Mouse (Mus musculus) embryo, embryonic 11.5 days (tissue): ENCODE data around the gene Rimkla.

ENCODE experiments used
- DNase-seq: peaks from one replicate; pipeline ENCODE4 v3.0.0-alpha.2; 2012; ENCODE audit warnings: low read depth, low spot score

The Rimkla gene

DNA sequence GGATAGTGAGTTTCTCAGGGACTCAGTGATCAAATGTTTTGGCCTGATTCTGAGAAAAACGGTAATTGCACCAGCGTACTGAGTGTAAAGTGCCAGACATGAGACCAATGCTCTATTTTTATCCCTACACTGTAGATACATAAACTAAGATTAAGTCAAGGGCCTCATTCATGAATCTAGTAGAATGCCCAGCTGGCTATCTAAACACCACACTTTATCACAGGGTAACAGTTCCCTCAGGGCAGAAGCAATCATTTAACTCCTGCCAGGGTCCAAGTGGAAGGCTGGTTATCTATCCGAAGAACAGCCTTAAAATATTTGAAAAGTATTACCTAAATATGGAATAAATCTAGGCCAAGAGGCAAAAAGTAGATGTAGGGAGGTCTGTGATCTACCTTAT, 74.5 kb downstream of the Rimkla start:
- DNase-seq: no peak

GRCm38 (mm10) chr4:119417270-119417669, 75.2 kb downstream of the Rimkla start:
- DNase-seq: no peak
